Mouse (Mus musculus) bone marrow, adult 2 months (tissue): ENCODE data around the gene H2-M10.2.

Experiments
- CTCF ChIP-seq: fragments of 200-500 bp; IDR thresholded peaks from 2 replicates; pipeline ENCODE4 v1.5.1; 2011; ENCODE audit warnings: low read length, control low read depth; ENCODE audit not compliant: control insufficient read depth, insufficient read depth
- POLR2A ChIP-seq: fragments of 200-500 bp; IDR thresholded peaks from 2 replicates; pipeline ENCODE4 v1.6.1; 2011; ENCODE audit warnings: low read depth, mild to moderate bottlenecking, control low read depth, low read length, borderline replicate concordance; ENCODE audit not compliant: control insufficient read depth

DNA sequence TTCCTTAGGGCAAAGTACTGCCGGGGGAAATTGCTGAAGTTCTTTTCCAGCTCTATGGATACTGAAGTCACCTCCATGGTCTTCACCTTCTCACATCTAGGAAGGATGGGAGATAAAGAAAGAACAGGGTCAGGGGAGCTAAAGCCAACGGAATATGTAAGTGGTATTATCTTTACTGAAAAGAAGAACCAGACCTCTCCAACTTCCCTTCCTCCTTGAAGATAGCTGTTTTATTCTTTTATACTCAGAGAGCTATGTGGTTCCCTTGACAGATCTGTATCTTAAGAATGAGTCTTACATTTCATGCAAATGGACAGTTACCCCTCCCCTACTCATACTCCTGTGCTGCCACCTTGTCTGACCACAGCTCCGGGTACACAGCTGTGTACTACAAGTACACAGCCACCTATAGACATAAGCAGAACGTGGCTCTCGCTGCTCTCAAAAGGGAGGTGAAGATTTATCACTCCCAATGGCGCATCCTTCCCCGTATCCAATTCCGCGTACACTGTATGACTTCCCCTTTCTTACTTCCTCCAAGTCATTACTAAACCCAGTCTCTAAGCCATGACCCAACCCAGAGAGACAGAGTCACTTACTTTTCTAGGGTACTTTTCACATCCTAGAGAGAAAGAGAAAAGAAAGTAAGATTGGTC is 24.7 kb downstream of the H2-M10.2 start:
- TF ChIP-seq POLR2A: no peak
- no peak for TF ChIP-seq CTCF
